Mouse (Mus musculus): Measurements from ENCODE around the gene Pdlim7.

The Pdlim7 gene

DNA sequence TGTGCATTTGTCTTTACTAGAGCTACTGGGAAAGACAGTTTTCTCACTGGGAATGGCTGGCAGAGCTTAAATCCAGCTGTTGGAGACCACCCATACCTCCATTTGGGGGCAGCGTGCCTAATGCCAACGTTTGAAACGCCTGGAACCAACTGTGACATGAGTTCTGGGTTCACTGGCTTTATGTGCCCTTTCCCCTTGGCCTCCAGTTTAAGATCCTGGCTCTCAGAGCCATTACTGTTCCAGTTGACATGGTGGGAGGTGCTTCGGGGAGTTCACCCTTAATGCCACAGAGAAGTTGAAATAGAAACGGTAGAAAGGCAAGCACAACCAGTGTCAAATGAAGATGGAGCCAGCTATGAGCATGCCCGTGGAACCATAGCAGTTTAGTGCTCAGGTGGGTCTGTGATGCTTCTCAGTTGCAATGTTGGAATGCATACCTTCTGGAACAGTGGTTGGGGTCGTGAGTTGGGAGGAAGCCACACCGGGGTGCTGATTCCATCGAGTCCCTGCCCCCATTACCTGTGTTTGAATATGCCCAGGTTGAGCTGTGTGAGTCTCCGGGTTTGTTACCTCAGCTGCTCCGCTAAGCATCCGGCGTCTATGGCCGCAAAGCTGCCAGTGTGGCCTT lies 50.0 kb downstream of the Pdlim7 start:
- DNase-seq: no peak

GRCm38 (mm10) chr13:55462965-55463364 lies 50.5 kb downstream of the Pdlim7 start:
- no peak for DNase-seq

DNA sequence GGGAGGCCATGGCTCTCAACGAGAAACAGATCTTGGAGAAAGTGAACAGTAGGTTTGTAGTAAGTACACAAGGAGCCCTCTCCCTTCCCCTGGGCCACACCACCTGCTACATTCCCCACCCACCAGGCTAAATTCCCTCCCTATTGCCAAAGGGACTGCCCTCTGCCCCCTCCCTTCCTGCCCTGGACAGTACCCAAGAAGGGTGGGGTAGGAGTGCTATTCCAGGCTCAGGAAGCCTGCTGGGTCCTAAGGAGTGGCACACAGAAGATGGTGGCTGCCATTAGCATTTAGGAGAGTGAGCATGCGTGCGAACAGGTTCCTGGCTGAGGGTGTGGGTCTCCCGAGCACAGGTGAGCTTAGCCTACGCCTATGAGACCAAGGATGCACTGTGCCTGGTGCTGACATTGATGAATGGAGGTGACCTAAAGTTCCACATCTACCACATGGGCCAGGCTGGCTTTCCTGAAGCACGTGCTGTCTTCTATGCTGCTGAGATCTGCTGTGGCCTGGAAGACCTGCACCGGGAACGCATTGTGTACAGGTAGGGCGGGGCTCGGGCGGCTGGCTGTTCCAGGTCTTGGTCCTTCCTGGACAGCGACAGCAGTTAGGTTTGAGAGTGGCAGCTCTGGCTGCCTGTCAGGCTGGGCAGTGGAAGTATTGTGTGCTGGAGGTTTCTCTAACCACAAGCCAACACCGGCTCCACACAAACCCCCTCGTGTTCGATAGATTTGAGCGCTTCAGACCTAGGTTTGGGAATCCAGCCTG lies 61.5 kb downstream of the Pdlim7 start:
- peak in 1 of 2 experiments; percentile 56 for DNase-seq

DNA sequence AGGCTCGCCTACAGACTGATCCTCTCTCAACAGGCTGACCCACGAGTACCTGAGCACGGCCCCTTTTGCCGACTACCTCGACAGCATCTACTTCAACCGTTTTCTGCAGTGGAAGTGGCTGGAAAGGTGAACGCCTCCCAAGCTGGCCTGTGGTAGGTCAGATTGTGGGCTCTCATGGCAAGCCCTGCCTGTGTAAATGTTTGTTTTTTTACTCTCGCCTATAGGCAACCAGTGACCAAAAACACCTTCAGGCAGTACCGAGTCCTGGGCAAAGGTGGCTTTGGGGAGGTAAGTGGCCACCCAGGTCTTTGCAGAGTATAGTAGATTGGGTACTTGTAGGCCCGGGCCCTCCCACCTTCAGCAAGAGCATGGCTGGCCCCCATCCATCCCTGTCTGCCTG lies 62.2 kb downstream of the Pdlim7 start:
- no peak for DNase-seq

- peak in 1 of 2 experiments; percentile 58 for DNase-seq
These were observed 62.9 kb downstream of the Pdlim7 start for GRCm38 (mm10) chr13:55450511-55450980.

GRCm38 (mm10) chr13:55449679-55450441 lies 63.6 kb downstream of the Pdlim7 start:
- peak; percentile 45 to 62 for DNase-seq

DNA sequence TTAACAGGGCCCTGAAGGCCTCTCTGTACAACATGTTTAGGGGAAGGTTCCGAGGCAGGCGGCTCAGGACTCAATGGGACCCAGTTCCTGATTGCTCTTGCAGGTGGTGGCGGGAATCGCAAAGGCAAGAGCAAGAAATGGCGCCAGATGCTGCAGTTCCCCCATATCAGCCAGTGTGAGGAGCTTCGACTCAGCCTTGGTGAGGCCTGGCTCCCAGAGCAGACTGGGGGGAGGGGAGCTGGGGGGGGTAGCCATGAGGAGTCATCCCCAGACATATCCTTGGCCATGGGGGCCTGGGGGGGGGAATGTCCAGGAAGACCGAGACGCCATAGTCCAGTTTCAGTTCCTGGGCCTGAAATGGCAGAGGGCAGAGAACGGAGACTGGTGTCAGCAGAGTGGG lies 64.3 kb downstream of the Pdlim7 start:
- no peak for DNase-seq

DNA sequence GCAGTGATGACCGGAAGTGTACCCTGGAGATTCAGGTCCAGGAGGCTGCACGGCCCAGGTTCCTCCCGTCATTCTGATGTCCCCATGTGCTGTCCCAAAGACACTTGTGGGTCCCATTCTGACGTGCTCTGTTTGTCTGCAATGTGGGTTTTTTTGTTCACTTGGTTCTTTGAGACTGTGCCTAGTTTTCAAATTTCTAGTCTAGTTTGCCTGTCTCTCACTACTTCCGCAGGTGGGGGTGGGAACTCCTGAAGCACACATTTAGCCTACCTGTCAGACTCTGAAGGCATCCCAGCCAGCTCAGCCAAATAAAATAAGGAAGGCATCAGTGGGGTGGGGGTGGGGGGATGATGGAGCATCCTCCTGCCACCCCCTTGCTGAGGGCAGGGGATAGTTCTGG lies 65.3 kb downstream of the Pdlim7 start:
- DNase-seq: no peak

DNA sequence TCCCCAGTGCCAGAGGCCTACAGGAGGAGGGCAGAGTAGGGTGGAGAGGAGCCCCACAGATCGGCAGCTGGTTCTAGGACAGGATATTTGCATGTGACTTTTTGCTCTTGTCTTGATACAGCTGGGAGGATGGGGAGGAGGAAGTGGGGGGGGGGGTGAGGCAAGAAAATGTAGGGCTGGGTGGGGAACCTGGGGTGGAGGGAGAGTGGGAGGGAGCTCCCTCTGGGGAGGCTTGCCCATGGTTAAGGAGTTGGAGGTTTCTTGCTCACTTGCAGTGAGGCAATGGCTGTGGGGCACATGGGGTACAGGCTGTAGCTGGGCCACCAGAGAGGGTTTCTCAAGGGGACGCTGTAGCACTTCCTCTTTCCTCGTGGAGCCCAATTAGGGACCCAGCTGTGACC lies 65.9 kb downstream of the Pdlim7 start:
- peak; percentile 71 to 74 for DNase-seq

DNA sequence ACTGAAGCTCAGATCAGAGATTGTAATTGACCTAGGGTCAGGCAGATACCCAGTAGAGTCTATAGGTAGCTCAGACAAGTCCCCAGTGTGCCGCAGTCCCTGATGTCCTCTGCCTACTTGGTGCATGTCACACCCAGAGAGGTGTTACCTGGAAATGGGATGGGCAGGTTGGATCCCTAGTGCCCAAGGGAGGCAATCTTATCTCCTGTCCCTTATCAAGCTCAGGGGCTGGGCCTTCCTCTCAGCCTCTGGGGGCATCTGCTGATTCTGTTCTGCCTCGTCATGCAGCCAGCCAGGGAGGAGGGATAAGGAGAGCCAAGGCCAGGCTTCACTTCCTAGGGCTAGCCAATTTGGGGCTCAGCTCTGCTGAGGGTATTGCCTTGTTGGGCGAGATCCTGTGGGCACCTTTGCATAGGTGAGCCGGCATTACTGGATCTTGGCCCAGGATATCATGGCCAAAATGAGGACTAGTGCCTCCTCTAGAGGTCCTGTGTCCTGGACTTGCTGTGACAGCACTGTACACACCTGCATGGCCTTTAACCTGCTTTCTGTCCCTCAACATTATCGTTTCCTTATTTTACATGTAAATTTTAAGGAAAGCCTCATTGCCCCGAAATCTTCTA lies 66.9 kb downstream of the Pdlim7 start:
- DNase-seq: no peak

Measured in lung, postnatal 4 days (tissue).